Mouse (Mus musculus) lung, postnatal 0 days (tissue): ENCODE measurements around the gene Cdc26. TPM values are rescaled to one million over a fixed set of nuclear protein-coding genes. Genes with fewer than 3 reads are reported as not detected.
A peak's percentile ranks its signal among the peaks of the same experiment; 100 is the strongest.

Source experiments
- ATAC-seq: fragments of 200-750 bp; cut with Nextera tagmentation; 2 replicates; pipeline ENCODE4 v1.8.0; 2017; ENCODE audit warnings: moderate library complexity
- DNase-seq: peaks from one replicate; pipeline ENCODE4 v3.0.0-alpha.2; 2016; ENCODE audit warnings: low spot score
- H3K27ac ChIP-seq: fragments of 300-500 bp; sonication (generic); 2 replicates; pipeline ENCODE4 v1.5.1; 2014; ENCODE audit warnings: antibody characterized with exemption, mild to moderate bottlenecking, low read length, mixed read lengths
- H3K27me3 ChIP-seq: fragments of 300-500 bp; sonication (generic); replicated peaks from 2 replicates; pipeline ENCODE4 v1.6.1; 2014; ENCODE audit warnings: low read length, mixed read lengths; ENCODE audit not compliant: insufficient read depth
- H3K36me3 ChIP-seq: fragments of 300-500 bp; sonication (generic); 2 replicates; pipeline ENCODE4 v1.6.1; 2014; ENCODE audit warnings: low read length, mixed read lengths; ENCODE audit not compliant: insufficient read depth
- H3K4me1 ChIP-seq: fragments of 300-500 bp; sonication (generic); 2 replicates; pipeline ENCODE4 v1.6.1; 2014; ENCODE audit warnings: antibody characterized with exemption, low read depth, low read length, mixed read lengths; ENCODE audit not compliant: insufficient read depth
- H3K4me2 ChIP-seq: fragments of 300-500 bp; sonication (generic); replicated peaks from 2 replicates; pipeline ENCODE4 v1.6.1; 2014; ENCODE audit warnings: low read depth, mild to moderate bottlenecking, low read length, moderate library complexity, mixed read lengths
- H3K4me3 ChIP-seq: fragments of 300-500 bp; sonication (generic); 2 replicates; pipeline ENCODE4 v1.5.1; 2014; ENCODE audit warnings: low read depth, low read length
- H3K9ac ChIP-seq: fragments of 300-500 bp; sonication (generic); replicated peaks from 2 replicates; pipeline ENCODE4 v1.6.1; 2014; ENCODE audit warnings: low read depth, mild to moderate bottlenecking
- H3K9me3 ChIP-seq: fragments of 300-500 bp; sonication (generic); 2 replicates; pipeline ENCODE4 v1.6.1; 2016; ENCODE audit warnings: low read length, mixed read lengths
- CTCF ChIP-seq: IDR thresholded peaks from 2 replicates; pipeline ENCODE4 v1.5.1; 2016; ENCODE audit warnings: antibody characterized with exemption, mild to moderate bottlenecking
- EP300 ChIP-seq: IDR thresholded peaks from 2 replicates; pipeline ENCODE4 v1.6.1; 2016; ENCODE audit warnings: antibody characterized with exemption, mild to moderate bottlenecking, control low read depth
- WGBS: fragments of 180-500 bp; shearing (Covaris S2); extraction: QIAGEN DNeasy Blood & Tissue Kit; methylation state at CpG from one replicate; pipeline ENCODE4 v1.1.7; 2014; 5-methylcytosine and 5-hydroxymethylcytosine counted together
- polyA plus RNA-seq: library from polyadenylated mRNA; unstranded; fragments of >200 nt; fragmentation: Nextera tagmentation; extraction: Ambion mirVana; gene quantifications from 2 replicates; pipeline ENCODE4 v1.2.1, GENCODE M21; 2015

Cdc26 gene
- polyA plus RNA-seq = 91.6 and 94.2 TPM in 2 replicates

GRCm38 (mm10) chr4:62408601-62409282 lies at the start of gene Cdc26, which contains the start of gene Prpf4:
Gene Cdc26 (minus strand): TSS chr4:62408642.
Gene Prpf4 (plus strand): TSS chr4:62408797.
- no peaks in the 10 kb centered on the region for H3K9me3 ChIP-seq
- TF ChIP-seq EP300 = peak; percentile 75
- no peak for TF ChIP-seq CTCF
- WGBS = under 1% methylated on average over 39 of the region's 39 CpGs
- no peaks in the 10 kb centered on the region for H3K27me3 ChIP-seq
- 0 out of 2 replicates have a peak, but pooled peaks cover 8% of the 10 kb centered on the region for H3K36me3 ChIP-seq
- DNase-seq (peak; percentile 100), ATAC-seq (peak; percentile 99)
- peak within 1 kb of the TSS; percentile 91 for H3K9ac ChIP-seq
- H3K4me2 ChIP-seq = peak within 1 kb of the TSS; percentile 79
- H3K4me1 ChIP-seq = peaks cover 4% of the 10 kb centered on the region; the same call in 1 of the 2 replicates
- H3K27ac ChIP-seq = peak within 1 kb of the TSS; percentile 89
- H3K4me3 ChIP-seq = peak within 1 kb of the TSS; percentile 70

- no peaks in the 10 kb centered on the region for H3K36me3 ChIP-seq
- H3K4me3 ChIP-seq = no peak overlapping the region
- no peak for TF ChIP-seq EP300
- peak; percentile 79 for TF ChIP-seq CTCF
- H3K27me3 ChIP-seq = no peaks in the 10 kb centered on the region
- WGBS = 46% methylated on average over 5 of the region's 5 CpGs
- no peaks in the 10 kb centered on the region; the same call in none of the 2 replicates for H3K4me1 ChIP-seq
- no peaks in the 10 kb centered on the region for H3K9me3 ChIP-seq
- H3K4me2 ChIP-seq = no peak overlapping the region
- ATAC-seq (peak; percentile 69), DNase-seq (peak; percentile 65)
- H3K27ac ChIP-seq = no peak overlapping the region
- no peak overlapping the region for H3K9ac ChIP-seq
Observed at GRCm38 (mm10) chr4:62454995-62455394, 46.6 kb upstream of the Cdc26 start.

- Histone ChIP-seq H3K36me3 (no peaks in the 10 kb centered on the region), H3K4me1 (no peaks in the 10 kb centered on the region), H3K4me3 (no peak overlapping the region), H3K9me3 (no peaks in the 10 kb centered on the region), H3K9ac (no peak overlapping the region), H3K27me3 (no peaks in the 10 kb centered on the region), H3K27ac (no peak overlapping the region), H3K4me2 (no peak overlapping the region)
- TF ChIP-seq EP300 (no peak), CTCF (no peak)
- 59% methylated on average over 4 of the region's 4 CpGs for WGBS
- ATAC-seq = no peak
- no peak for DNase-seq
Observed at GRCm38 (mm10) chr4:62440986-62441385, 32.5 kb upstream of the Cdc26 start.

GRCm38 (mm10) chr4:62440544-62440943 lies 32.1 kb upstream of the Cdc26 start:
- H3K4me2 ChIP-seq = no peak overlapping the region
- TF ChIP-seq EP300 = no peak
- TF ChIP-seq CTCF = no peak
- H3K4me3 ChIP-seq = no peak overlapping the region
- H3K27me3 ChIP-seq = no peaks in the 10 kb centered on the region
- no peak for ATAC-seq
- no peaks in the 10 kb centered on the region for H3K9me3 ChIP-seq
- H3K9ac ChIP-seq = no peak overlapping the region
- H3K27ac ChIP-seq = no peak overlapping the region
- 74% methylated on average over 4 of the region's 4 CpGs for WGBS
- H3K4me1 ChIP-seq = no peaks in the 10 kb centered on the region
- DNase-seq = no peak
- no peaks in the 10 kb centered on the region for H3K36me3 ChIP-seq

- Histone ChIP-seq H3K27me3 (no peaks in the 10 kb centered on the region), H3K36me3 (no peaks in the 10 kb centered on the region), H3K27ac (no peak overlapping the region), H3K4me3 (no peak overlapping the region), H3K4me2 (no peak overlapping the region), H3K4me1 (no peaks in the 10 kb centered on the region), H3K9me3 (no peaks in the 10 kb centered on the region), H3K9ac (no peak overlapping the region)
- DNase-seq (no peak), ATAC-seq (no peak)
- WGBS = 59% methylated on average over 4 of the region's 4 CpGs
- TF ChIP-seq CTCF (no peak), EP300 (no peak)
Observed at GRCm38 (mm10) chr4:62439793-62440192, 31.4 kb upstream of the Cdc26 start.

- no peaks in the 10 kb centered on the region for H3K9me3 ChIP-seq
- no peak for DNase-seq
- no peak overlapping the region for H3K4me2 ChIP-seq
- no peak for TF ChIP-seq CTCF
- TF ChIP-seq EP300 = no peak
- no peak overlapping the region for H3K27ac ChIP-seq
- no peaks in the 10 kb centered on the region for H3K36me3 ChIP-seq
- H3K4me3 ChIP-seq = no peak overlapping the region
- H3K27me3 ChIP-seq = no peaks in the 10 kb centered on the region
- whole genome bisulfite sequencing = 60% methylated on average over 7 of the region's 7 CpGs
- no peak for ATAC-seq
- no peak overlapping the region for H3K9ac ChIP-seq
- no peaks in the 10 kb centered on the region for H3K4me1 ChIP-seq
Observed at GRCm38 (mm10) chr4:62437871-62438270, 29.4 kb upstream of the Cdc26 start.
